Mouse (Mus musculus): ENCODE data around the gene P2ry6.

P2ry6 gene

GRCm38 (mm10) chr7:100922907-100923306 is 51.5 kb downstream of the P2ry6 start:
- peaks cover 80% of the 10 kb centered on the region for H3K4me1 ChIP-seq (replicated peaks; ENCODE audit: low read depth, low read length)
- TF ChIP-seq POU5F1 (IDR thresholded peaks at IDR 0.05; ENCODE audit: borderline replicate concordance, low read length) (no peak), NANOG (IDR thresholded peaks at IDR 0.05; ENCODE audit: borderline replicate concordance, low read length) (no peak), CTCF (conservative IDR thresholded peaks at IDR 0.05; ENCODE audit: low read length) (no peak)

GRCm38 (mm10) chr7:100921289-100921688 is 53.2 kb downstream of the P2ry6 start:
- no peaks in the 10 kb centered on the region for H3K9me3 ChIP-seq (ENCODE audit: low read length)
- H3K4me3 ChIP-seq (replicated peaks; ENCODE audit: low read length), result no peak overlapping the region
- peaks cover 79% of the 10 kb centered on the region for H3K4me1 ChIP-seq (replicated peaks; ENCODE audit: low read depth, low read length)
- peaks cover 59% of the 10 kb centered on the region for H3K36me3 ChIP-seq (ENCODE audit: insufficient read depth, low read length)
- TF ChIP-seq CTCF (conservative IDR thresholded peaks at IDR 0.05; ENCODE audit: low read length) (no peak), POU5F1 (IDR thresholded peaks at IDR 0.05; ENCODE audit: borderline replicate concordance, low read length) (no peak), NANOG (IDR thresholded peaks at IDR 0.05; ENCODE audit: borderline replicate concordance, low read length) (no peak)
- H3K27me3 ChIP-seq (ENCODE audit: insufficient read depth, low read length), result no peaks in the 10 kb centered on the region

More at GRCm38 (mm10) chr7:100922907-100923306, 51.5 kb downstream of the P2ry6 start:
- Histone ChIP-seq H3K36me3 (ENCODE audit: insufficient read depth, low read length) (peaks cover 68% of the 10 kb centered on the region), H3K27me3 (ENCODE audit: insufficient read depth, low read length) (peaks cover 10% of the 10 kb centered on the region), H3K9me3 (ENCODE audit: low read length) (no peaks in the 10 kb centered on the region), H3K4me3 (replicated peaks; ENCODE audit: low read length) (no peak overlapping the region)

GRCm38 (mm10) chr7:100919809-100920107 is 54.7 kb downstream of the P2ry6 start:
- H3K4me1 ChIP-seq (replicated peaks; ENCODE audit: low read depth, low read length), result peaks cover 69% of the 10 kb centered on the region
- peaks cover 58% of the 10 kb centered on the region for H3K36me3 ChIP-seq (ENCODE audit: insufficient read depth, low read length)
- TF ChIP-seq POU5F1 (IDR thresholded peaks at IDR 0.05; ENCODE audit: borderline replicate concordance, low read length) (no peak), CTCF (conservative IDR thresholded peaks at IDR 0.05; ENCODE audit: low read length) (no peak), NANOG (IDR thresholded peaks at IDR 0.05; ENCODE audit: borderline replicate concordance, low read length) (no peak)
- H3K4me3 ChIP-seq (replicated peaks; ENCODE audit: low read length), result no peak overlapping the region
- H3K9me3 ChIP-seq (ENCODE audit: low read length), result no peaks in the 10 kb centered on the region
- no peaks in the 10 kb centered on the region for H3K27me3 ChIP-seq (ENCODE audit: insufficient read depth, low read length)

- peaks cover 57% of the 10 kb centered on the region for H3K36me3 ChIP-seq (ENCODE audit: insufficient read depth, low read length)
- no peaks in the 10 kb centered on the region for H3K27me3 ChIP-seq (ENCODE audit: insufficient read depth, low read length)
- peak overlapping the region; percentile 57; the same call in 1 of the 2 replicates for H3K4me3 ChIP-seq (replicated peaks; ENCODE audit: low read length)
- TF ChIP-seq POU5F1 (IDR thresholded peaks at IDR 0.05; ENCODE audit: borderline replicate concordance, low read length), result no peak
- peaks cover 68% of the 10 kb centered on the region for H3K4me1 ChIP-seq (replicated peaks; ENCODE audit: low read depth, low read length)
- no peaks in the 10 kb centered on the region for H3K9me3 ChIP-seq (ENCODE audit: low read length)
These were observed 55.2 kb downstream of the P2ry6 start for GRCm38 (mm10) chr7:100919006-100919808.

DNA sequence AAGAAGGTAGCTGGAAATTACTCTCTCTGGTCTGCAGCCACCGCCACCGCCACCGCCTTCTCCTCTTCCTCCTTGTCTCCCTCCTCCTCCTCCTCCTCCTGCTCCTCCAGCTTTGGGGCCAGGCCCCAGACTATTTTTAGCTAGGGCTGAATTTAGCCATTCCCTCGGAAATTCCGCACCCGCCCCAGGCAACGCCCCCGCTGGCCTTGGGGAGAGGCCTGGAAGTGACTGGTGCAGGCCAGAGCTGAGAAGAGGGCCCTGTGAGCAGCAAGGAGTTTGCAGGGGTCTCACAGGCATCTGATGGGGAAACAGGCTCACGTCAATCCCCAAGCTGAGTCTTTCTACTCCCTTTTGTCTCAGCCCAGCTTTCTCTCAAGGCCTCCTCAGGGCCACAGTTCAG is 56.3 kb downstream of the P2ry6 start:
- Histone ChIP-seq H3K9me3 (ENCODE audit: low read length) (no peaks in the 10 kb centered on the region), H3K4me3 (replicated peaks; ENCODE audit: low read length) (peak overlapping the region; percentile 57), H3K4me1 (replicated peaks; ENCODE audit: low read depth, low read length) (peaks cover 63% of the 10 kb centered on the region), H3K36me3 (ENCODE audit: insufficient read depth, low read length) (peaks cover 54% of the 10 kb centered on the region), H3K27me3 (ENCODE audit: insufficient read depth, low read length) (no peaks in the 10 kb centered on the region)
- no peak for TF ChIP-seq CTCF (conservative IDR thresholded peaks at IDR 0.05; ENCODE audit: low read length)
- no peak for TF ChIP-seq NANOG (IDR thresholded peaks at IDR 0.05; ENCODE audit: borderline replicate concordance, low read length)
- TF ChIP-seq POU5F1 (IDR thresholded peaks at IDR 0.05; ENCODE audit: borderline replicate concordance, low read length), result no peak

DNA sequence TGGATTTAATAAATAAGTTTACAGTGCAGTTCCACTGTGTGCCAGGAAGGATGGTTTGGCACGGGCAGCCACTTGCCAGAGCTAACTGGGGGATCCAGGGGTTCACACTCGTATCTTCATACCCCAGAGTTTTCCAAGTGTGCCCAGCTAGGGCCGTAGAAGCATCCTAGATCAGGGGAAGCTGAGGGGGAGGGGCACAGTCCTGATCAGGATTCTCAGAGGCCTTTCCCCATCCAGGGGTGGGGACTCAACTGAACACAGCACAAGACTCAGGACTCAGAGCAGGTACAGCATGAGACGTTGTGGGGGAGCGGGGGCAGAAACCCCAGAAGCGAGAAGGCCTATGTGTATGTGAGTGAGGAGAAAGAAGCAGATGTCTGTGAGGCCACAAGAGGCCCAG is 56.7 kb downstream of the P2ry6 start:
- Histone ChIP-seq H3K4me3 (replicated peaks; ENCODE audit: low read length) (peak overlapping the region; percentile 57), H3K27me3 (ENCODE audit: insufficient read depth, low read length) (no peaks in the 10 kb centered on the region), H3K9me3 (ENCODE audit: low read length) (no peaks in the 10 kb centered on the region), H3K36me3 (ENCODE audit: insufficient read depth, low read length) (peaks cover 51% of the 10 kb centered on the region), H3K4me1 (replicated peaks; ENCODE audit: low read depth, low read length) (peaks cover 60% of the 10 kb centered on the region)
- TF ChIP-seq POU5F1 (IDR thresholded peaks at IDR 0.05; ENCODE audit: borderline replicate concordance, low read length) (no peak), CTCF (conservative IDR thresholded peaks at IDR 0.05; ENCODE audit: low read length) (no peak), NANOG (IDR thresholded peaks at IDR 0.05; ENCODE audit: borderline replicate concordance, low read length) (no peak)

GRCm38 (mm10) chr7:100916526-100916925 is 57.9 kb downstream of the P2ry6 start:
- H3K4me1 ChIP-seq (replicated peaks; ENCODE audit: low read depth, low read length), result peaks cover 68% of the 10 kb centered on the region
- peaks cover 39% of the 10 kb centered on the region for H3K36me3 ChIP-seq (ENCODE audit: insufficient read depth, low read length)

DNA sequence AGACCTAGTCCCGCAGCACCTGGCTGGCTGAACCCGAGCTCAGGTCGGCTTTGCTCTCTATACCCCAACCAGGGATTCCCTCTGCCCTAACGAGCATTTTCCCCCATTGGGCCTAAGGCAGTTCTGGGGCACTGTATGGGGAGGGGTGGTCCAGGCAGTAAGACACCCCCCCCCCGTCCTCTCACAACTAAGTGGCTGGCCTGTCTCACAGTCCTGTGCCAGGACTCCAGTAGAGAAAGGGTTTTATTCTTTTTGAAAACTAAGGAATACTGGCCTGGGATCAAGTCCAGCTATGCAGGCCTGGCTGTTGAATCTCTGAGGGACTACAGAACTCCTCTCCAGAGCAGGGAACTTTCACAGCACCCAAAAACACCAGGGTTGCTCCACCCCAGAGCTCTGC is 59.2 kb downstream of the P2ry6 start:
- Histone ChIP-seq H3K4me3 (replicated peaks; ENCODE audit: low read length) (no peak overlapping the region), H3K4me1 (replicated peaks; ENCODE audit: low read depth, low read length) (peaks cover 71% of the 10 kb centered on the region), H3K27me3 (ENCODE audit: insufficient read depth, low read length) (no peaks in the 10 kb centered on the region), H3K9me3 (ENCODE audit: low read length) (no peaks in the 10 kb centered on the region), H3K36me3 (ENCODE audit: insufficient read depth, low read length) (peaks cover 33% of the 10 kb centered on the region)
- TF ChIP-seq POU5F1 (IDR thresholded peaks at IDR 0.05; ENCODE audit: borderline replicate concordance, low read length) (no peak), NANOG (IDR thresholded peaks at IDR 0.05; ENCODE audit: borderline replicate concordance, low read length) (no peak), CTCF (conservative IDR thresholded peaks at IDR 0.05; ENCODE audit: low read length) (no peak)

More at GRCm38 (mm10) chr7:100916526-100916925, 57.9 kb downstream of the P2ry6 start:
- Histone ChIP-seq H3K27me3 (ENCODE audit: insufficient read depth, low read length) (no peaks in the 10 kb centered on the region), H3K4me3 (replicated peaks; ENCODE audit: low read length) (no peak overlapping the region), H3K9me3 (ENCODE audit: low read length) (no peaks in the 10 kb centered on the region)
- TF ChIP-seq CTCF (conservative IDR thresholded peaks at IDR 0.05; ENCODE audit: low read length) (no peak), POU5F1 (IDR thresholded peaks at IDR 0.05; ENCODE audit: borderline replicate concordance, low read length) (no peak), NANOG (IDR thresholded peaks at IDR 0.05; ENCODE audit: borderline replicate concordance, low read length) (no peak)

DNA sequence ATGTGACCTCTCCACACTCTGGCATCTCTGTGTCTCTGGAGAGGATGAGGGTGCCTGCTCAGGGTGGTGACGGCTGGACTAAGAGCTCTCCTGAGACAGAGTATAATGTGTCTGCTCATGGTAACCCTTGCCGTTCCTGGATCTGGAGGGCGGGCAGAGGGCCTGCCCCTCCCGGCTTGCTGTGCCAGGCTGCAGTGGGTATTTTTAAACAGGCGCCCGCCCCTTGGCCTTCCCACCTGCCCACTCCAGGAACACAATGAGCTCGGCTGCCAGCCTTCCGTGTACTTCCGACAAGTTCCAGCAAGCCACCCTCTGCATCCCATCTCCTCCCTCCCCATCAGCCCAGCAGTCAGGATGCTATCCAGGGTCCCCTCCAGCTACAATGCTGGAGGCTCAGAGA is 62.7 kb downstream of the P2ry6 start:
- Histone ChIP-seq H3K36me3 (ENCODE audit: insufficient read depth, low read length) (peaks cover 30% of the 10 kb centered on the region), H3K27me3 (ENCODE audit: insufficient read depth, low read length) (no peaks in the 10 kb centered on the region), H3K4me3 (replicated peaks; ENCODE audit: low read length) (0 out of 2 replicates have a peak overlapping the region, but pooled peaks have one; percentile 8), H3K4me1 (replicated peaks; ENCODE audit: low read depth, low read length) (peaks cover 59% of the 10 kb centered on the region), H3K9me3 (ENCODE audit: low read length) (no peaks in the 10 kb centered on the region)
- TF ChIP-seq POU5F1 (IDR thresholded peaks at IDR 0.05; ENCODE audit: borderline replicate concordance, low read length) (no peak), NANOG (IDR thresholded peaks at IDR 0.05; ENCODE audit: borderline replicate concordance, low read length) (no peak), CTCF (conservative IDR thresholded peaks at IDR 0.05; ENCODE audit: low read length) (no peak)

All from E14TG2a.4 (cell line).